Mouse (Mus musculus) MEL (cell line): ENCODE data around the gene Bmp6. TPM values are rescaled to one million over a fixed set of nuclear protein-coding genes. Genes with fewer than 3 reads are reported as not detected.

ENCODE experiments used
- DNase-seq: peaks from one replicate; pipeline ENCODE4 v3.0.0; 2011; ENCODE audit warnings: low read depth, low spot score
- H3K27ac ChIP-seq: 2 replicates; pipeline ENCODE4 v1.5.1; 2012; ENCODE audit warnings: low read depth, mild to moderate bottlenecking, control low read depth, low read length, moderate library complexity; ENCODE audit not compliant: control insufficient read depth
- H3K27me3 ChIP-seq, 2 experiments: fragments of 150-350 bp in 1 of 2; sonication (generic) in 1 of 2; 2 replicates each; pipeline ENCODE4 v1.6.1; 2012; ENCODE audit warnings: low read length in 2 of 2, mild to moderate bottlenecking in 2 of 2, improper control_type of control experiment in 1 of 2, moderate library complexity in 1 of 2; ENCODE audit not compliant: insufficient read depth in 2 of 2, control insufficient read depth in 1 of 2
- H3K36me3 ChIP-seq, 2 experiments: 2 replicates each; pipeline ENCODE4 v1.6.1; 2012 to 2014; ENCODE audit warnings: low read length in 2 of 2, improper control_type of control experiment in 1 of 2, inconsistent platforms in 1 of 2, mild to moderate bottlenecking in 1 of 2; ENCODE audit not compliant: insufficient read depth in 2 of 2, control insufficient read depth in 1 of 2
- H3K4me1 ChIP-seq, 2 experiments: fragments of 150-350 bp in 1 of 2; sonication (generic) in 1 of 2; 2 replicates each; pipeline ENCODE4 v1.6.1; 2012; ENCODE audit warnings: low read length in 2 of 2, improper control_type of control experiment in 1 of 2, mild to moderate bottlenecking in 1 of 2; ENCODE audit not compliant: insufficient read depth in 2 of 2, control insufficient read depth in 1 of 2
- H3K4me3 ChIP-seq, 2 experiments: fragments of 150-350 bp in 1 of 2; sonication (generic) in 1 of 2; 2 replicates each; pipeline ENCODE4 v1.5.1; 2012; ENCODE audit warnings: low read depth in 2 of 2, low read length in 2 of 2, mild to moderate bottlenecking in 2 of 2, moderate library complexity in 2 of 2, control low read depth in 1 of 2, improper control_type of control experiment in 1 of 2; ENCODE audit not compliant: control insufficient read depth in 1 of 2, insufficient read depth in 1 of 2
- H3K79me2 ChIP-seq: 2 replicates; pipeline ENCODE4 v1.6.1; 2012; ENCODE audit warnings: mild to moderate bottlenecking, low read length, moderate library complexity; ENCODE audit not compliant: control insufficient read depth, poor library complexity, insufficient read depth
- H3K9ac ChIP-seq: 2 replicates; pipeline ENCODE4 v1.6.1; 2012; ENCODE audit warnings: low read depth, mild to moderate bottlenecking, control low read depth, low read length, moderate library complexity; ENCODE audit not compliant: control insufficient read depth, poor library complexity, severe bottlenecking
- H3K9me3 ChIP-seq: fragments of 150-350 bp; sonication (generic); replicated peaks from 2 replicates; pipeline ENCODE4 v1.6.1; 2012; ENCODE audit warnings: mild to moderate bottlenecking, low read length, improper control_type of control experiment, moderate library complexity; ENCODE audit not compliant: insufficient read depth
- CHD1 ChIP-seq: IDR thresholded peaks from 2 replicates; pipeline ENCODE4 v1.6.1; 2012; ENCODE audit warnings: low read depth, mild to moderate bottlenecking, inconsistent platforms, low read length, improper control_type of control experiment
- CHD2 ChIP-seq: IDR thresholded peaks from 2 replicates; pipeline ENCODE4 v1.6.1; 2011; ENCODE audit warnings: low read length, improper control_type of control experiment
- E2F4 ChIP-seq: IDR thresholded peaks from 2 replicates; pipeline ENCODE4 v1.6.1; 2011; ENCODE audit warnings: low read depth, low read length, improper control_type of control experiment, borderline replicate concordance
- EP300 ChIP-seq, 2 experiments: IDR thresholded peaks; 2 replicates each; pipeline ENCODE4 v1.6.1; 2011; ENCODE audit warnings: improper control_type of control experiment in 2 of 2, low read length in 2 of 2, low read depth in 1 of 2, mild to moderate bottlenecking in 1 of 2
- ETS1 ChIP-seq: IDR thresholded peaks from 2 replicates; pipeline ENCODE4 v1.6.1; 2012; ENCODE audit warnings: low read depth, mild to moderate bottlenecking, inconsistent platforms, low read length, improper control_type of control experiment, moderate library complexity
- GABPA ChIP-seq: IDR thresholded peaks from 2 replicates; pipeline ENCODE4 v1.6.1; 2012; ENCODE audit warnings: low read depth, mild to moderate bottlenecking, inconsistent platforms, low read length, improper control_type of control experiment, moderate library complexity
- GATA1 ChIP-seq: IDR thresholded peaks from 2 replicates; pipeline ENCODE4 v1.6.1; 2011; ENCODE audit warnings: low read depth, low read length, improper control_type of control experiment
- MAFK ChIP-seq: IDR thresholded peaks from 2 replicates; pipeline ENCODE4 v1.6.1; 2011; ENCODE audit warnings: low read depth, mild to moderate bottlenecking, low read length, improper control_type of control experiment, borderline replicate concordance
- MAX ChIP-seq: IDR thresholded peaks from 2 replicates; pipeline ENCODE4 v1.6.1; 2011; ENCODE audit warnings: low read length, improper control_type of control experiment
- MAZ ChIP-seq: IDR thresholded peaks from 2 replicates; pipeline ENCODE4 v1.6.1; 2012; ENCODE audit warnings: low read depth, mild to moderate bottlenecking, inconsistent platforms, low read length, improper control_type of control experiment
- MEF2A ChIP-seq: IDR thresholded peaks from 2 replicates; pipeline ENCODE4 v1.6.1; 2014; ENCODE audit warnings: low read depth, mild to moderate bottlenecking, inconsistent platforms, low read length, improper control_type of control experiment; ENCODE audit not compliant: poor library complexity, insufficient replicate concordance, severe bottlenecking; ENCODE audit errors: extremely low read depth
- MYB ChIP-seq: IDR thresholded peaks from 2 replicates; pipeline ENCODE4 v1.6.1; 2011; ENCODE audit warnings: mild to moderate bottlenecking, low read depth, low read length, improper control_type of control experiment
- MYC ChIP-seq: IDR thresholded peaks from 2 replicates; pipeline ENCODE4 v1.6.1; 2011; ENCODE audit warnings: low read depth, mild to moderate bottlenecking, low read length, improper control_type of control experiment, moderate library complexity
- POLR2A ChIP-seq, 2 experiments: IDR thresholded peaks; 2 replicates each; pipeline ENCODE4 v1.6.1; 2011 to 2012; ENCODE audit warnings: low read length in 2 of 2, mild to moderate bottlenecking in 2 of 2, control low read depth in 1 of 2, improper control_type of control experiment in 1 of 2, low read depth in 1 of 2, moderate library complexity in 1 of 2; ENCODE audit not compliant: control insufficient read depth in 1 of 2, insufficient read depth in 1 of 2, poor library complexity in 1 of 2
- RCOR1 ChIP-seq: IDR thresholded peaks from 2 replicates; pipeline ENCODE4 v1.6.1; 2012; ENCODE audit warnings: low read depth, mild to moderate bottlenecking, inconsistent platforms, low read length, improper control_type of control experiment
- SMC3 ChIP-seq: IDR thresholded peaks from 2 replicates; pipeline ENCODE4 v1.6.1; 2011; ENCODE audit warnings: low read depth, low read length, improper control_type of control experiment
- TBP ChIP-seq: IDR thresholded peaks from 2 replicates; pipeline ENCODE4 v1.8.0; 2011; ENCODE audit warnings: low read depth, low read length, improper control_type of control experiment
- ZC3H11A ChIP-seq: IDR thresholded peaks from 2 replicates; pipeline ENCODE4 v1.6.1; 2012; ENCODE audit warnings: low read depth, mild to moderate bottlenecking, inconsistent platforms, low read length, improper control_type of control experiment
- ZKSCAN1 ChIP-seq: IDR thresholded peaks from 2 replicates; pipeline ENCODE4 v1.6.1; 2012; ENCODE audit warnings: low read depth, mild to moderate bottlenecking, inconsistent platforms, low read length, improper control_type of control experiment, moderate library complexity
- ZMIZ1 ChIP-seq: IDR thresholded peaks from 2 replicates; pipeline ENCODE4 v1.6.1; 2012; ENCODE audit warnings: low read depth, mild to moderate bottlenecking, inconsistent platforms, low read length, improper control_type of control experiment, moderate library complexity
- ZNF384 ChIP-seq: IDR thresholded peaks from 2 replicates; pipeline ENCODE4 v1.6.1; 2012; ENCODE audit warnings: low read depth, mild to moderate bottlenecking, inconsistent platforms, low read length, improper control_type of control experiment
- polyA plus RNA-seq, 2 experiments: library from polyadenylated mRNA; stranded (reverse) in 1 of 2; unstranded in 1 of 2; fragments of >175 nt in 1 of 2; fragments of >200 nt in 1 of 2; gene quantifications; 2 replicates each; pipeline versions ENCODE4 v1.2.1 to v1.2.4; 2012; ENCODE audit warnings: low replicate concordance in 2 of 2, low read depth in 1 of 2; ENCODE audit not compliant: insufficient read length in 2 of 2, insufficient read depth in 1 of 2, missing spikeins in 1 of 2
- total RNA-seq: library from RNA; depleted of rRNA; stranded (reverse); fragments of 300-350 nt; gene quantifications from 2 replicates; pipeline ENCODE4 v1.2.3, GENCODE M21; 2012

Gene Bmp6
- total and polyA plus RNA-seq, 3 experiments, result not detected

GRCm38 (mm10) chr13:38296601-38297000 lies 48.3 kb upstream of the Bmp6 start:
- TF ChIP-seq MAFK (no peak), GATA1 (no peak), RCOR1 (no peak), POLR2A (IDR thresholded peaks at IDR 0.05; ENCODE audit: control insufficient read depth in 1 of 2, insufficient read depth in 1 of 2, low read depth in 1 of 2, low read length in 2 of 2, poor library complexity in 1 of 2) (no peak), ZKSCAN1 (no peak), MYB (no peak), TBP (no peak), MAZ (no peak), MAX (no peak), E2F4 (no peak), MYC (no peak), SMC3 (no peak), EP300 (IDR thresholded peaks at IDR 0.05; ENCODE audit: low read depth in 1 of 2, low read length in 2 of 2) (no peak), ETS1 (no peak), GABPA (no peak), ZMIZ1 (no peak), CHD1 (no peak), ZNF384 (no peak), CHD2 (no peak), ZC3H11A (no peak)
- TF ChIP-seq, all 39 proteins: peak for 0
- Histone ChIP-seq H3K9me3 (no peaks in the 10 kb centered on the region), H3K9ac (no peak overlapping the region), H3K27ac (no peak overlapping the region), H3K27me3 (no peaks in the 10 kb centered on the region; a peak in 3 of 4 replicates), H3K4me3 (no peak overlapping the region), H3K4me1 (no peaks in the 10 kb centered on the region), H3K79me2 (no peaks in the 10 kb centered on the region), H3K36me3 (no peaks in the 10 kb centered on the region)
- DNase-seq, result no peak

DNA sequence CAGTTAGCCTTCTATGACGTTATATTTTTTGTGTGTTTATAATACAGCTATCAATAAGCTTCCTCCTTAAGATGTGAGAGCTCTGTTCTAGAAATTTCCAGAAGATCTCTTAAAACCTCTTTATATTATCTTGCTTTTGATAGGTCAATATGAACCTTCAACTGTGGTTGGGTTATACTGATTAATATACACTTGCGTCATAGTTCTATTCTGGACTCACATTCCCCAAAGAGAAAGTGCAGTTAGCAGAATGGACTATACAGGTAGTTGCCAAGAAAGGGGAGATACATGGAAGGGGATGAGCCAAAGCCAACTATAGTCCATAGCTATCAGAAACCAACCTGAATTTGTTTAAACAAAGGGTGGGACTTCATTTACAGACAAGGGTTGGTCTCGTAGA lies 33.8 kb upstream of the Bmp6 start:
- no peaks in the 10 kb centered on the region for H3K79me2 ChIP-seq
- H3K27me3 ChIP-seq, result no peaks in the 10 kb centered on the region; a peak in 2 of 4 replicates
- DNase-seq, result no peak
- no peaks in the 10 kb centered on the region for H3K9me3 ChIP-seq
- H3K4me1 ChIP-seq, result no peaks in the 10 kb centered on the region
- no peaks in the 10 kb centered on the region for H3K36me3 ChIP-seq
- TF ChIP-seq MEF2A, result no peak
- TF ChIP-seq MAFK, result no peak
- no peak for TF ChIP-seq MAZ
- no peak overlapping the region for H3K4me3 ChIP-seq
- no peak overlapping the region for H3K27ac ChIP-seq
- H3K9ac ChIP-seq, result no peak overlapping the region
